Mouse (Mus musculus): ENCODE measurements around the gene Haao.

The Haao gene

DNA sequence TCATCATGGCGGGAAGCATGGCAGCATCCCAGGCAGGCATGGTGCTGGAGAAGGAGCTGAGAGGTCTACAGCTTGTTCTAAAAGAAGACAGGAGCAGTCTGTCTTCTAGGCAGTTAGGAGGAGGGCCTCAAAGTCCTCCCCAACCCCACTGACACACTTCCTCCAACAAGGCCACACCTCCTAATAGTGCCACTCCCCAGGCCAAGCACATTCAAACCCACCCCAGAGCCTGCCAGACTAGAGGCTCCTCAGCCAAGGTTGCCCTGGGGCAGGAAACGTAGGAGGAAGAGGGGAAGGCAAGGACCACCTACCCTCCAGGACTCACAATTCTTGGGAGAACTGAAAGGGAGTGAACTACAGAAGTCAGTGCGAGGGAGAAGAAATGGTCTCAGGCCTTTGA is at the start of gene Haao:
Gene Haao, minus strand, starts transcription at position 149 of the 400 bp plus-strand sequence.
- no peak for DNase-seq (ENCODE audit: extremely low read depth, insufficient read length, low spot score)

DNA sequence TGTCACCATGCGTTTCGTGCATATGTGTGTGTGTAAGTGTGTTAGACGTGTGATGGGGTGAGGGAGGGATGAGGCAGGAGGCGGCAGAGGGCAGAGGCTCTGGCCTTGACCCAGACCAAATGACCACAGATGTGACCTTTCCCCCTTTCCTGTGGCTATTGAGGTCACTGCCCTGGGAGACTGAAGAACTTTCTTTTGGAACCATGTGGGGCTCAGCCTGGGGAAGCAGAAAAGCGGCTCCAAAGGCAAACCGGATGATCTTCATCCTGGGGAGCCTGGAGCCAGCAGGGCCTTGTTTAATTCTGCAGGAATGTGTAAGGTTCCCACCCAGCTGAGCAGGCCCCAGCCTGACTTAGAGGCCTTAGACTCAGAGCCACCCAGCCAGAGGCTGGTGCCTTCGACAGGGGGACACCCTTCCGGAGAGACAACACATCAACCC is 49.6 kb upstream of the Haao start:
- DNase-seq (ENCODE audit: extremely low read depth, insufficient read length, low spot score), result no peak

DNA sequence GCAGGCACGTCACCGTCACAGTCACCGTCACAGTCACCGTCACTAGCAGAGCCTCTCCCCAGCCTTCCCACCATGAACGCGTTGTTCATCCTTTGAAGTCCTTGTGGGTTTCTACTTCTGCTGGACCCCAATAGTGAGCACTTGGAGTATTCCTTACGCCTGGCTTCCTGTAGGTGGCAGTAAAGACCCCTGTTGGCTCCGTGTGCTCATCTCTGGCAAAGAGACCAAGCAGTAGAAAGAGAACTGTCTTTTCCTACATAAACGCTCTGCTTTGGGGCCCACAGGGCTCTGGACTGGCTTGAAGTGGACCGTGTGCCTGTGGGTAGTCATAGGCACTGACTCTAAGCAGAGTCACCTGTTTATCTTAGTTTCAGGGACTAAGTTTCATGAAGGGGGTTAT is 49.0 kb upstream of the Haao start:
- DNase-seq (ENCODE audit: extremely low read depth, insufficient read length, low spot score), result peak; percentile 33

DNA sequence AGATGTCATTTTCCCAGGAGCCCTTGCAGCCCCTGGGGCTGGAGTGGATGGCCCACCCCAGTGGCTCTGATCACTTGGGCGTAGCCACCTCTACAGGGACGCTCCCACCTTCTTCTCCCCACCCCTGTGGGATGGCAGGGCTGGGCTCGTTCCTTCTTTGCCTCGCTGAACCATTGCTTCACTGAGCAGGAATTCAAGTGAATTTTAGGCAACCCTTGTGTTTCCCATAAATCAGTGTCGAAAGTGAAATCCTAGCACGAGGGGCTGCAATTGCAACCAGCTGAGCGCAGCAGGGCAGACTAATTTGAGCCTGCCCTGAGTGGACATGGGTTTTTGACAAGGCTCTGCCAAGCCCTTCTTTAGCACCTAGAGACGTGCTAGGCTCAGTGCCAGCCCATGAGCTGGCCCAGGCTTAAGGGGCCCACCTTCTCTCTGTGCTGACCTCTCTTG is 47.6 kb upstream of the Haao start:
- DNase-seq (ENCODE audit: extremely low read depth, insufficient read length, low spot score), result no peak

DNA sequence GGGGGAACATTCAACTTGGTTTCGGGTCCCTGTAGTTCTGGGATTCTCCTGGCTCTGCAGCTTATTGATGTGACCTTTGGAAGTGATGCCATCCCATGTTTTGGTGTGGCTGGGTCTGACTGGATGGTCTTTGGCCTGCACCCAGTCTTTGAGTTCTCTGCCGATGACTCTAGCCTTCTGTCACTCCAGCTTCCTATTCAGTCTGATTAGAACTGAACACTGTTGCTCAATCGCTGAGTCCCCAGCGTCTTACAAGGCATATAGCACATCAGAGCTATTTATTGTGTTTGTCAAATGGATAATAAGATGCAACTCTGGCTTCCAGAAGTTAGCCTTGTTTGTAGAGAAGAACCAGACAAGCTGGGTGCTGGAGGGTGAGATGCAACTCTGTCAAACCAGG is 45.4 kb upstream of the Haao start:
- DNase-seq (ENCODE audit: extremely low read depth, insufficient read length, low spot score), result no peak

DNA sequence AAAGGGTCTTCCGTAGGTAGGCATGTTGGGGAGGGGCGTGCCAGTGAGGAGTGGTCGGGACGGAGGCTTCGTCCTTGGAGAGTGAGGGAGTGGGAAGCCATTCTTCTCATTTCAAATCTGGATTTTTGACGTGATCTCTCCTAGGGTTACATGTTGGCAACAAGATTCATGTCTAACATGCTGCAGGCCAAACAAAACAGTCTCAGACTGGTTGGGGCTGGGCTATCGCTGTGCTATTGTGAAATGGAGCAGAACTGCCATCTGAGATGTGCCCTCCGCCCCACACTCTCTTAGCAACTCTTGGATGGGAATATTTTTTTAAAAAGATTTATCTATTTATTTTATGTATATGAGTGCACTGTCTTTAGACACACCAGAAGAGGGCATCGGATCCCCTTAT is 44.1 kb upstream of the Haao start:
- no peak for DNase-seq (ENCODE audit: extremely low read depth, insufficient read length, low spot score)

DNA sequence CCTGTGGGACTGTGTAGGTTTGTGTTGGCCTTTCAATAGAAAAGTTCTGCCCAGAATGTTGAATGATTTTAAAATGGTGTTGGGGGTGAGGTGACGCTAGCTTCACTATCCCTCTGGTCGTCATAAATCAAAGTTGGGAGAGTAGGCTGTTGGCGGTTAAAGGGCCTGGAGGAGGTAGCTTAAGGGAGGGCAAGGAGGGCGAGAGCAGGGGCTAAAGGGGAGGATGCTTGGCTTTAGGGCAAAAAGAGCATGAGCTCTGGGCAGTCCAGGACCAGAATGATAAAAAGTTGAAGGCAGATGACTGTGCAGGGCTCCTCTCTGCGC is 42.6 kb upstream of the Haao start:
- DNase-seq (ENCODE audit: extremely low read depth, insufficient read length, low spot score), result no peak

DNA sequence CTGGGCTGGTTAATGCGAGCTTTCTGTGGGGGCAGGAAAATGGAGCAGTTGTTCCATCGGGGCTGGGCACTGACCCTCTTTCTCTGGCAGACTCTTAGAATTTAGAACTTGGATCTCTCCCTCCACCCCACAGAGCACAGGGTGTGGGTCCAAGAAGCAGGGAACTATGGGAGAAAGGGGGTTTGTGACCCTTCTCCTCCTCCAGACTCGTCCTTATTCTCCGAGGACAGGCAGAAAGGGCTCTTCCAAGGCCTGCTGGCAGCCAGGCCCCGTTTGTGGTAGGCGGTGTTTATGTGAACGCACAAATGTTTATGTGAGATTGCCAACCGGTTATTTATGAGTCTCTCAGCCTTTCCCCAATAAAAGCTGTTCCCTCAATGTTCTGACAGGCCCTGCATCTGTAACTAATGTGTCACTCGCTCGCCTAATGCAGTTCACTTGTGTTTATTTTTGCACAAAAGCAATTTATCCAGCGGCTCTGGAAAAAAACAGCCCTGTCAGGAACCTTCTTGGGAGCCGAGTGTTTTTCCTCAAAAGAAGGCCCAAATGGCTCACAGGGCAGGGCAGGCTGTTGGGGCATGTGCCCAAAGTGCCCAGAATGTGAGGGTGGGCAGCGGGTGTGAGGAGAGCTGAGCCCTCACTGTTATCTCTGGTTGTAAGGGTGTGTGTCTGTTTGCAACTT is 42.1 kb upstream of the Haao start:
- peak; percentile 28 for DNase-seq (ENCODE audit: extremely low read depth, insufficient read length, low spot score)

DNA sequence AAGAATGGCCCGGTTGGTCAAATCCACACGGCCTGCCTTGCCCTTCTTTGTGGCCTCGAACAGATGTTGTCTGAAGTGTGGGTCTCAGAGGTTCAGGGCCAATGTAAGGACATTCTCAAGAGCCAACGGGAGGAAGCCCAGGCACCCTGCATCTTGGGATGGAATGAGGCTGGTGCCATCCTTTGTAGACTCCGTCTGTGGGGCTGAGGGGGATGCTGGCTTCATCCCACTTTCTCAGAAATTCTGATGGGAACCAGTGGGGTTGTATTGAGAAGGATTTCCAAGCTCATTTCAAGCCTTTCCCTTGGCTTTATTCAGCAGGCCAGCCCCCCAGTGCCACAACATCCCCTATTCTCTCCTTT is 41.5 kb upstream of the Haao start:
- no peak for DNase-seq (ENCODE audit: extremely low read depth, insufficient read length, low spot score)

DNA sequence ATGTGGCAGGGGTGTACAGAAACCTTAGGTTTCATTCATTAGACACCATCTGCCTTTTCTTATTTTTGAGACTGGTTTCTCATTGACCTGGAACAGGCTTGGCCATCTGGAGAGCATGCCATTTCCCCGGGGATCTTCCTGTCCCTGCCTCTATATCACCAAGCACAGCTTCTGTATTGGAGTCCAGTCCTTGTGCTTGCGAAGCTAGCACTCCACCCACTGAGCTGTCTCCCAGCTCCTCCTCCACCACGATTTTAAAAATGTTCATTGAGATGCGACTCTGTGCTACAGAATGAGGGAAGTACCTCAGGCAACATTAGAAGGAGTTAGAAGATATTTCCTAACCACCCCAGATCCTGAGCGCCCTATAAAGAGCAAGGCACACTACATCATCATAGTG is 39.5 kb upstream of the Haao start:
- DNase-seq (ENCODE audit: extremely low read depth, insufficient read length, low spot score), result no peak

DNA sequence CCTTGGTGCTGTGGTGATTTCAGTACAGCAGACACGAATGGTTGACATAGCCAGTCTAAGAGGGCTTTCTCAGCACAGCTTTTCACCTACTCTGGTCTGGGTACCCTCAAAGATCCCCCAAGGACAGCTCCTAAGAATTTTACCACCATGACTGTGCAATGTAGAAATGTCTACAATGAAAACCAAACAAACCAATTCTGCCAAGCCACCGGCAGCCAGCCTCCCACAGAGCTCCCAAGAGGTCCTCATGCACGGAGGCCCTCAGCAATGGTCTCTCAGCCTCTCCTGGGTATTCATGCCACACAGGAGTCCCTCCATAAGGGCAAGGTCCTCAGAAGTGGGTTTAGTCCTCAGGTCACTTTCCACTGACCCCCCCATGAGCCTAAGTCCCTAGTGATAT is 38.6 kb upstream of the Haao start:
- DNase-seq (ENCODE audit: extremely low read depth, insufficient read length, low spot score), result no peak

DNA sequence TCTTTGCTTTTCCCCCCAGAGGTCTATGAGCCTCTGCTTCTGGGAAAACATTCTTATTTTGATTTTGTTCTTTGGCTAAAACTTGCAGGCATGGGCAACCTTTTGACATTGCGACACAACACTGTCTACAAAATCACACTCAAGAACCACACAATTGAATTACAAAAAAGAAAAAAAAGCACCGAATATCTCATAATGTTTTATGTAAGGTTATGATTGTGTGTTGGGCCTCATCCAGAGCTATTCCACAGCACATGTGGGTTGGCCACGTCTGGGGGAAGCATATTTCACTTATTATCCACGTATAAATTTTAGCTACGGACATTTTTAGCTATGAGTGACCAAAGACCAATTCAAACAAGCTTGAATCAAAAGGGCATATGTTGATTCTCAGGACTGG is 38.0 kb upstream of the Haao start:
- DNase-seq (ENCODE audit: extremely low read depth, insufficient read length, low spot score), result no peak

DNA sequence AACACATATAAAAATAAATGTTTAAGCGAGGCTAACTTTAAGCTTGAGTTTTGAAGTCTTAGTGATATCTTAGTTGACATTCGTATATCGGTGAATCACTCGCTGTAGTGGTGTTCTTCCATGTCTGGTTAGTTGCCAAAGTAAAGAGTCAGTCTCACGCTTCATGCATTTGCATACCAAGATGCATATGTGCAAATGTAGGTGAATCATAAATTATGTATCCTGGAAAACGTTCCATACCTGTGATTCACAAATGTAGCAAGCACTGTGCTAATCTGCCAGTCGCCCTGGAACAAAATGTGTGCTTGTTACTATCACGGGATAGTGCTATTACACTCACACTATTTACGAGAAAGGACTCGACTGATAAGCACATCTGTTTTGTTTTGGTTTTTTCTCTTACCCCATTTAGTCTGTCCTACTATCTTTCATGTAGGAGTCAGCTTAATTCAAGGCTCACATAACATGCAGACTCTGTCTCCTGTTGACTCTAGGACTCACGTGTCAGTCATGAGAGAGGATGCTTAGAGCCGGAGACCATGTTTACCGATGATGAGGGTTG is 37.3 kb upstream of the Haao start:
- DNase-seq (ENCODE audit: extremely low read depth, insufficient read length, low spot score), result no peak

DNA sequence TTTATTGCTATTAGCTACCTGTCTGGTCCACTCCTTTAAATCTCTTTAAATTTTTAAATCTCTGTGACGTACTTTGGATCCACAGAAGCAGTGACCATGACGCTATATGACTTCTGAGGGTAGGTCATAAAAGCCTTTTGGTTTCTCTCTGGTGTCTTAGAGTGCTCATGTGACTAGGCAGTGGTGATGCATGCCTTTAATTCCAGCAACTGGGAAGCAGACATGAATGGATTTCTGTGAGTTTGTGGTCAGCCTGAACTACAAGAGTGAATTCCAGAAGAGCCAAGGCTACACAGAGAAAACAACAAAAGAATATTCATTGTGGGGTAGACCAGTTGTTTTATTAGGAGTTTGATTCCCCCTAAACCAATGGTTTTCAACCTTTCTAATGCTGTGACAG is 35.0 kb upstream of the Haao start:
- peak; percentile 27 for DNase-seq (ENCODE audit: extremely low read depth, insufficient read length, low spot score)

DNA sequence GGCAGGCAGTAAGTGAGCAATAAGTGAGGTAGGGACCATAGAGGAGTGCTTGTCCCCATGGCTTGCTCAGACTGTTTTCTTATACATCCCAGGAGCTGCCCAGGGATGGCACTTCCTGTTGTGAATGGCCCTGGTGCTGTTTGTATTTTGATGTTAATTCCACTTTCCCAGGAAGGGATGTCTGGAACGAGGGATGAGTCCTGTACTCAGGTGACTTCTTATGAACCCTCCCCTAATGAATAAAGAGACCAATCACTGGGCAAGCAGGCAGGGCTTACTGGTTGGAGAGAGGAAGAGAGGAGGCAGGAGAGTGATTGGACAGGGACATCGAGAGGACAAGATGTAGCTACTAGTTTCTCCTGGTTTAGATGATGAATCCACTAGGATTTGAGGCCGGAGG is 33.3 kb upstream of the Haao start:
- no peak for DNase-seq (ENCODE audit: extremely low read depth, insufficient read length, low spot score)

DNA sequence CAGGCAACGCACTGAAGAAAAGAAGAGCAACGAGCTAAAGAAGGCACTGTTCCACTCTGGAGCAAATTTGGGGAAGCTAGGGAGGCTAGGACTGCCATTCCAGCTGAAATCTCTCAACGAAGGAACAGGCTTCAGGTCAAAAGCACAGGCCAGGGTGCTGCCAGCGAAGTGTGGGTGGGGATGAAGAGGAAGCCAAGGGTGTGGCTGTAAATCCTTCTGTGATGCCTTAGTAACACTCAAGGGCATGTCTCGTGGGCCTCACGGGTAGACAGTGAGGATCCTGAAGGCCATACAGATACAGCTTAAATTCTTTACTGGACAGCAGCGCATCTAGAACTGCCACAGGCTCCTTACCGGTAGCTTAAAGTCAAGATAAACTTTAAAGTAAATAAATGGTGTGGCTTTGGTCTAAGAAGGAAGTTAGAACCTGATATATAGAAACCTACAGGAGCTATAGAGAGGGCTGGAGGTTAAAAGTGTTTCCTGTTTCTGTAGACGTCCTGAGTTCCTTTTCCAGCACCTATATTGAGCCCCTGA is 32.5 kb upstream of the Haao start:
- DNase-seq (ENCODE audit: extremely low read depth, insufficient read length, low spot score), result no peak

DNA sequence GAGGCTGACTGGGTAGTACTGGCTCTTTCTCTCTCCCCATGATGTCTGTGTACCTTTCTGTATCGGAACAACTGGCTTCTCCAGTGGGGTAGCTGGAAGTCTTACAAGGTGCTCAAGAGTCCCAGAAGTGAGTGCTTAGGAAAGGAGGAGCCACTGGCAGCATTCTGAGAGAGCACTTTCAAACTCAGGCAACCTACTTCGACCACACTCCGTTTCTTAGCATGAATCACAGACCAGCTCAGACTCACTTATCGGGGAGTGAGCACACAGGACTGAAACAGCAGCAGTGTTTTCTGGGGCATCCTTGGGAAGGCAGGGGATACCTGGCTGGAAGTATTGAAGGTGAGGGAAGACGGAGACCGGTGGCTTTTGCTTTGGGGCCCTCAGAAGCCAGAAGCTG is 31.9 kb upstream of the Haao start:
- DNase-seq (ENCODE audit: extremely low read depth, insufficient read length, low spot score), result no peak

DNA sequence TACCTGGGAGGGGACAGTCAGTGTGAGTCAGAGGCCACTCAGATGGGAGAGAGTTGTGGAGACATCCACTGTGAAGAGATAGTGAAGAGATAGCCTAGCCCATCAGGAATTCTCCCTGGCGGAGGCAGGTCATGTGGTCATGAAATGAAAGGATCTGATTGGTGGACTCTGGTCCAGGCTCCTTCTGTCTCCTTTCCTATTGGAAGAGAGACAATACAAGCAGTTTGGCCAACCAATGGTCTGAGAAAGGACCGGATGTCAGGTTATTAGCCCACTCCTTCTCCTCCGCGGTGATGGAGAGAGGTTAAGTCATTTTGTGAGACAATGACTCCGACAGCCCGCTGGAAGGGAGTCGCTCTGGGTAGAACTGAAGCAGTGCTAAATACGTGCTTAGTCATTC is 26.8 kb upstream of the Haao start:
- DNase-seq (ENCODE audit: extremely low read depth, insufficient read length, low spot score), result no peak

DNA sequence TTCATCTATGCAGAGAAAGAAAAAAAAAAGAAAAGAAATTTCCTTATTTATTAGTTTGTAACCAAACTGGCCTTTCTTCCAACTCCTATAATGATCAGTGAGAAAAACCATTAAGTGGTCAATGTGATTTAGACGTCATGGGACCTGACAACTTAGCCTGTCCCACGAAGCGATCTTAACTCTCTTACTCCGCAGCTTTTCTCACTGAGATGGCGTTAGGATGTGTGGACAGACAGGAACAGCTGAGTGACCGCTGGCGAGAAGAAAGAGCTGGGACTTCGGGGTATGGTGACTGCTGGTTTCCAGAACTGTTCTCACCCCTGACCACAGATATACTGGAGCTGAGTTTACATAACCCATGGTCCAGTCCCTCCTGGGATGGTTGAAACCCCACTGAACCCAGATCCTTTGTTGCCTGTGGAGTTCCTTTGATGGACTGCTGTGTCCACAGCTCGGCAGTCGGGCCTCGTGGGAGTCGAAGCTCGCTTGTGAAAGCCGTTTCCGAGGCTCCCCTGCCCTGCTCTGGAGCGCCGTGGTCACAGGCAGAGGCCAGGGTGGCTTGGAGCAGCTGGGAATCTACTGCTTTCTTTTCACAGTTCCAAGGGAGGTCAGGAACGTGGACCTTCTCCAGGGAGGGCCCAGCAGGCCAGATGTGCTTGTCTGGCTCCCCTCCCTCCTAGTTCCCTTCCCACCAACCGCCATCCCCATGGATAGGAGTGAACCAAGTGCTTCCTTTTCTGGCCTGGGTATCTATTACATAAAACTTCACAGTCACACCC is 25.8 kb upstream of the Haao start:
- no peak for DNase-seq (ENCODE audit: extremely low read depth, insufficient read length, low spot score)

DNA sequence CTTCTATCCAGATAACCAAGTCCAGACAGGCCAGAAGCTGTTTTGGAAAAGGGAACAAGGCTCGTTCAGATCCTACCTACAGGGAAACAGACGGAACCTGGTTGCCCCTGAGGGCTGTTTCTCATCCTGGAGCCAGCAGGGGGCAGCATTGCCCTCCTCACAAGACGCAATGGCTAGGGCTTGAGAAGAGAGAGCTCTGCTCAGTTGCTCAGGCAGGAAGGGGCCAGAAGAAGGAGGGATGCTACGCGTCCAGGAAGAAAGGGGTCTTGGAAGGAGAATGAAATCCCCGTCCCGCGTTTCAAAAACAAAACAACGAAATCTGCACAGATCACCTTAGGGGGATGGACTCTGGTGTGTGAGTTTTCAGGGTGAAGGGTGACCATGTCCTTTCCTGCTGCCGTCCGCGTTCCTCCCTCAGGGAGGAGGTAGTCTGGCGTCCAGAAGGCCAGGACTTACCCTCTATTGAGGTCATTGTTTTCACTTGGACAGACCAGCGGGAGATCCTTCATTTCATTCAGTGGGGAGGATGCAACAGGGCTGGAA is 25.1 kb upstream of the Haao start:
- peak; percentile 55 for DNase-seq (ENCODE audit: extremely low read depth, insufficient read length, low spot score)

DNA sequence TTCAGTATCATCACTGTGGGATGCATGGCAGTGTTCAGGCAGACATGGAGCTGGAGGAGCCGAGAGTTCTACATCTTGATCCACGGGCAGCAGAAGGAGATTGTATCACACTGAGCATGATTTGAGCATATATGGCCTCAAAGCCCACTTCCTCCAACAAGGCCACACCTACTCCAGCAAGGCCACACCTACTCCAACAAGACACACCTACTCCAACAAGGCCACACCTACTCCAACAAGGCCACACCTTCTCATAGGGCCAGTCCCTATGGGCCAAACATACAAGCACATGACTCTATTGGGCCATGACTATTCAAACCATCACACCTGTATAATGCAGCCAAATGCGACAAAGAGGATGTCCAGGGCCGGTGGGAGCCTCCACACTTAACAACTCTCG is 23.6 kb upstream of the Haao start:
- DNase-seq (ENCODE audit: extremely low read depth, insufficient read length, low spot score), result no peak

DNA sequence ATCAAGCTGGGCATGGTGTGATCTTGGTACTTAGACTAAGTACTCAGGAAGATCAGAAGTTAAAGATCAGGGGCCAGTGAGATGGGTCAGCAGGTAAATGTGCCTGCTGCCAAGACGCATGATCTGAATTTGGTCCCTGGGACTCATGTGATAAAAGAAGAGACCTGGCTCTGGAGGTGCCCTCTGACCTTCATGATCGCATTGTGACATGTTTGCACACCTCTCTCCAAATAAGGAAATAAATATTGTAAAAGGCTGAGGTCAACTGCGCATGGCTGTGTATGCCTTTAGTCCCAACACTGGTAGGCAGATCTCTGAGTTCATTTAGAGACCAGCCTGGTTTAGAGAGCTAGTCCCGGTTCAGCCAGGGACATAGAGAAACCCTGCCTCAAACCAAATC is 22.6 kb upstream of the Haao start:
- no peak for DNase-seq (ENCODE audit: extremely low read depth, insufficient read length, low spot score)

Data from 3134 (cell line).